Mouse (Mus musculus) mouse trophoblast stem cell (cell line): ENCODE measurements around the gene Clic4.

Experiments used
- in situ Hi-C, 2 experiments: fragments of 300-500 bp; cut with MseI, MboI; formaldehyde crosslinking; loops; 2 replicates in 1 of 2; 3 replicates in 1 of 2; pipeline ENCODE4 v1.15.1; 2025

The Clic4 gene

GRCm38 (mm10) chr4:135236658-135237057, 36.0 kb downstream of the Clic4 start:
- in situ Hi-C loops: no loop called here

DNA sequence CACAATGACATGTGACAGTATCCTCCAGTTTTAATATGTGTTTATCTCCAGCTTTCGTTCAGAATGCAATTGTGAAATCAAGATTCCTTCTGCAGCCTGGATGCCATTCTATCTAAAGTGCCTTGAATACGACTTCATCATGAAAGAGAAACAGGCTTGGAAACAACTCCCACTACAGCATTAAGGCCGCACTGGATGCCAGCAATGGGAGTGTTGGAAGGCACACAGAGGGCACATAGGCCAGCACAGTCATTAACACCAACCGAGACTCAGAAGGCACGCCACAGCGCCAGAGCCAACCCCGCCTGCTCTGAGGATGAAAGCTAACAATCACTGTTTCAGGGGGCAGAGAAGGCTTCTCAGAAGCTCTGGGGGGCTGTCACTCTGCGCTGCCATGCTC, 37.1 kb downstream of the Clic4 start:
- in situ Hi-C loops: no loop called here

GRCm38 (mm10) chr4:135232563-135232962, 40.1 kb downstream of the Clic4 start:
- in situ Hi-C loops: no loop called here

DNA sequence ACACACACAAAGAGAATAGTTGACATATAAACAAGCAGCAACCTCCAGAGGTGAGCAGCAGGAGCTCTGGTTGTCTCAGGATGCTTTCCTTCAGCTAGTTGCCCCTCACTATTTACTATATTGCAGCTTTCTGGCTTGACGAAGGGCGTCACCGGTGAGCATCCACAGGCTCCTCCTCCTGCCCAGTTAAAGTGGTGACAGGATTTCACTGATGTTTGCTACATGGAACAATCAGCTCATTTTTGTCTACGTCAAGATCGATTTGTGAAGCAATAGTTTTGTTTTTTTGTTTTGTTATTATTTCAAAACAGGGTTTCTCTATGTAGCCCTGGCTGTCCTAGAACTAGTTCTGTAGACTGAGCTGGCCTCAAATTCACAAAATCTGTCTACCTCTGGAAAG, 41.1 kb downstream of the Clic4 start:
- in situ Hi-C loops: no loop called here

DNA sequence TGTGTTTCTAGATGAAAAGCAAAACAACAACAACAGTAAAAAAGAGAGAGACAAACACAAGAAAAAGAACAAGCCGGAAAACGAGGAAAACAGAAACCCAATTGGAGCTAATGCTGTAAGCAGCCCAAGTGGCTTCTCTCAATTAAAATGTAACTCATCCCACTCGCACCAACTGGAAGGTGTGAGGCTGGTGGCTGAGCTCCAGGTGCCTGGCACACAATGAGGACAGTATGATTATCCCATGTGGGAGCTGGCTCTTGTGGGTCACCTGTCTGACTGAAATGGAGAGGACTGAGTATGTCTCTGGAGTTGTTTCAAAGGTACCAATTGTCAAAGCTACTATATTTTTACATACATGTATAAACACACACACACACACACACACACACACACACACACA, 41.5 kb downstream of the Clic4 start:
- in situ Hi-C loops: no loop called here

- in situ Hi-C loops: no loop called here
Measured at GRCm38 (mm10) chr4:135230661-135231060, 42.0 kb downstream of the Clic4 start.

GRCm38 (mm10) chr4:135229871-135230270, 42.7 kb downstream of the Clic4 start:
- in situ Hi-C loops: no loop called here

- in situ Hi-C loops: no loop called here
Measured at GRCm38 (mm10) chr4:135228136-135228535, 44.5 kb downstream of the Clic4 start.

DNA sequence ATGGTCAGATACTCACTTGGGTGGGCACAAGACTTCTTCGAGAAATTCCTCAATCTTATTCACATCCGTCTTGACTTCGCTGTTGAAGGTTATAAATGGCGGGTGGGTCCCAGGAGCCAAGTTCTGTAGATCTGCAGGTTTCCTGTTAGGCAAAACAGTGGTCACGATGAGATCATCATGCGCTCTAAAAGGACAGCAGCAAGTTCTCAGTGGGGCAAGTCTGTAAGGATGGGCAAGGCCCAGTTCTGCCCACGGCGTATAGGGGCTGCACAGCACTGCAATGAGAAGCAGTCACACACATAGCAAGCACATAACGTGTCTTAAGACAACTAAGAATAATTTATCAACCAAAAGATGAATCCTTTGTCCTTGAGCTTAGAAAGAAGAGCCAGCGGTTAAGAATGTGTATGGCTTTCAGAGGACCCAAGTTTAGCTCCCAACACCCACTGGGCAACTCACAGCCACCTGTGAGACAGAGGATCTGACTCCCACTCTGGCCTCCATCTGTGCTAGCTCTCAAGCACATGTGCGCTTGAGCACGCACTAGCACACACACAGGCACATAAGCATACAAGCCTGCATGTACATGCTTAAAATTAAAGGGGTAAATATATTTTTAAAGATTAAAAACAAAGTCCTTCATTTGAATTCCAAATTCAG, 46.5 kb downstream of the Clic4 start:
- in situ Hi-C loops: no loop called here

DNA sequence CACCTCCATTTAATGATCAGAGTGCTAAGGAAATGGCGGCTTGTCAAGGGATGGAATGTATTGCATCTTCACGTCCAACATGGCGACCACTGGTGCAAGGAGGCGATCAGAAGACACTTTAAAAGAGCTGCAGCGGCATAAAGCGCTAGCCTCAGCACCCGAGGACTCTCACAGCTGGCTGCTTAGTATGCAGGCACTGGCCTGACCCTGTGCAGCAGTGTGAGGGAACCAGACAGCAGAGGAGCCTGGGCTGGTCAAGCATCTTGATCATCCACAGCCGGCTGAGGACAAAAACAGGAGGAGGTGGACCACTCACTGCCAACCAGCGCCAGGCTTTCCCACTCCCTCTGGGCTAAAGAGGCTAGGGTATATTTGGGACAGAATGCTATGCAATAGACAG, 48.8 kb downstream of the Clic4 start:
- in situ Hi-C loops: no loop called here

DNA sequence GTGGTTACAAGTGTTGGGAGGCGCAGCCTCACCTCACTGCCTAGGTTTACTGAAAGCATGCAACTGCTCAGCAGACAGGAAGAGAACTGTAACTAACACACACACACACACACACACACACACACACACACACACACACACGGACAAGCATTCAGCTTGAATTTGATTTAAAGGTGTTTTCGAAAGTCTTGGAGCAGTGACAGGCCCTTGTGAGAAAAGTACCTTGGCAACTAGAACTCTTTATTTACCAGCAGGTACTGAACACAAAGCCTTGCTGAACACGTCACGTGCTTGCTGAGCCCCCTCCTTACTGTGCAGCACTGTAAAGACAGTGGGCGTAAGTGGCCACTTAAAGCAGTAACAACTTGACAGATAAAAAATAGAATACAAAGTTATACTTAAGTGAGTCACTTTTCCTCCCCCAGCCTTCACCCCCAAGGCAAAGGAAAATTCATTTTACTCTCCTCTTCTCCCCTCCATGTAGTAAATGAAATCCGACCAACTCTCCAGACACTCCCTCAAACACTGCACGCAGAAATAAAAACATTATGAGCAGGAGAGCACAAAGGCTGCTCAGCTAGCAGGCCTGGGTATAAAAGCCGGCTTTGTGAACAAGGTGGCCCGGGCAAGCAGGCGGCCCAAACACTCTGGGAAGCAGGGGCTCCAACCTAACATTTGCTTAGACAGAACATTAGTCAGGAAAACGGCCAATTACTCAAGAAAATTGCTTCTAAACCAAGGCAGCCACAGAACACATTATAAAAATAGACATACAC, 50.8 kb downstream of the Clic4 start:
- in situ Hi-C loops: no loop called here

DNA sequence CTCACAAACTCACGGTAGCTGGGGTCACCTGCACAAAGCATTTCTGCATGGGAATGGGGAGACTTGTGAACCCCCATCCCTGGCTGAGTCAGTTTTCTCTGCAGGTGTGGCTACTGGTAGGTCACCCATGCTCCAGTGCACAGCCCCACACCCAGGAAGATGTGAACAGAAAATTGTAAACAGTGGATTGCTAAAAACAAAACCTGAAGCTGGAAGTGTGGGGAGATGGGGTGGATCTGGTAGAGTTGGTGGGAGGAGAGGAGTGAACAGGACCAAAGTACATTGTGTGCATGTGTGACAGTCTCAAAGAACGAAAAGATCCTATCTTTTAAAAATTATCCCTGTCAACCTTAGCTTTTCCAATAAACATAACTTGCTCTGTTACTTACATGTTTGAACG, 52.0 kb downstream of the Clic4 start:
- in situ Hi-C loops: no loop called here

- in situ Hi-C loops: no loop called here
Measured at GRCm38 (mm10) chr4:135219652-135220051, 53.0 kb downstream of the Clic4 start.

GRCm38 (mm10) chr4:135209846-135210245, 62.8 kb downstream of the Clic4 start:
- in situ Hi-C loops: no loop called here

GRCm38 (mm10) chr4:135205711-135206600, 66.7 kb downstream of the Clic4 start:
- in situ Hi-C loops: no loop called here

DNA sequence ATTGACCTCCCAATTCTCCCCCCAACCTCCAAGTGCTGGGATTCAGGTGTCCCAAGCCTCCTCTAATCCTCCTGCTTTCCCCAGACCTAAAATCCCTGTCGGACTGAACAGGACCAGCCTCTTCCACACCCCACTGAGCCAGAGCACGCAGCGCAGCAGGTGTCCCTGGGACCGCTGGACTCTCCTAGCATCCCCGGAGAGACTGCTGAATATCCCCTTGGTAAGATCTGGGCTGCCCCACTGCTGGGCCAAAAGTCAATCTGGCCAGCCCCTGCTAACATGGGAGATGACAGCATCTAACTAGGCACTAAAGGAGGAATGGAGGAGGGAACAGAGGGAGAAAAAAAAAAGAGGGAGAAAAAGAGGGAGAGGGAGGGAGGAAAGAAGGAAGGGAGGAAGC, 67.4 kb downstream of the Clic4 start:
- in situ Hi-C loops: no loop called here

DNA sequence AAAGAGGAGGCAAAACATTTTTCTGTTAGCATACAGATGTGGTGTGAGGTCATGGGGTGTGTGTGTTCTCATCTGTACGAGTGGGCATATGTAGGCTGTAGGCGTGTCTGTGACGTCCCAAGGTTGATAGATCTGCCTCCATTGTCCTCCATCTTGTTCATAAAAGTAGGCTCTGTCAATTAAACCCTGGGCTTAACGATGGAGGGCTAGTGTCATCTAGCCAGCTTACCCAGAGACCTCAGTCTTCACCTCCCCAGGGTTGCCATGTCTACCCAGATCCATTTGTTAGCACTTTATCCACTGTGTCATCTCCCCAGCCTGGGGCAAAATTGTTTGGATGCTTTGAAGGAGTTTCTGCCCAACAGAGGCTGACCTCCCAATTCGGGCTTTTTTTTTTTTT, 67.9 kb downstream of the Clic4 start:
- in situ Hi-C loops: no loop called here

DNA sequence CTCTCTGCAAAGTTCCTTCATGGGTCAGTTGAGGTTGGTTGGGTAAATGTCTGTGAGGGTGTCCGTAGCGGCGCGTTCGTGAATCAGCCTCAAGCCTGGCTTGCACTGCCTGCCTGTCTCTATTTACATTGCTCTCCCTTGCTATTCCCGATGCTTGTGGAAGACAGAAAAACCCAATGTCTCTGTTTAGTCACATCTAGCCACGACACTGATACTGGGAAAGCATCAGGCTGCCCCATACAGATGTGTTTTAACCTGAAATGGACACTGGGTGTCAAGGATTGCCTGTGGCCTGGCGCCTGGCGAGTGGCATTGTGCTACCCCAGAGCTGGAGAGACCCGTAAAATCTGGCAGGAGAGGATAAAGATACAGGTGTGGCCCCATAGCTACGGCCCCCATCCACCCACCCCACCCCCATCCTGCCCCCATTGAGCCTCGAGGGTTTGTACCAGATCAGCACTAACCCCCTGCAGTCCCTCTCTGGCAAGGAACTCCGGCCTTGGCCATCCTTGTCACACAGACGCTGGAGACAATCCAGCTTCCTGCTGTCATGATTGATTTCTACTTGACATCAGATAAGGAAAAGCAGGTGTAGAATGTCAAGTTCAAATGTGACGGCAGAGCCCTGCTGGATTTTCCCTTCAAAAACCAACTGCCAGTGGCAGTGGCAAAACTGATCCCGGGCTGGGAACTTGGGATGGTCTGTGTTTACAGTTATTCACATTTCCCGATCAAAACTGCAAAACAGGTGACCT, 68.6 kb downstream of the Clic4 start:
- in situ Hi-C loops: no loop called here

- in situ Hi-C loops: no loop called here
Measured at GRCm38 (mm10) chr4:135203279-135203678, 69.3 kb downstream of the Clic4 start.

DNA sequence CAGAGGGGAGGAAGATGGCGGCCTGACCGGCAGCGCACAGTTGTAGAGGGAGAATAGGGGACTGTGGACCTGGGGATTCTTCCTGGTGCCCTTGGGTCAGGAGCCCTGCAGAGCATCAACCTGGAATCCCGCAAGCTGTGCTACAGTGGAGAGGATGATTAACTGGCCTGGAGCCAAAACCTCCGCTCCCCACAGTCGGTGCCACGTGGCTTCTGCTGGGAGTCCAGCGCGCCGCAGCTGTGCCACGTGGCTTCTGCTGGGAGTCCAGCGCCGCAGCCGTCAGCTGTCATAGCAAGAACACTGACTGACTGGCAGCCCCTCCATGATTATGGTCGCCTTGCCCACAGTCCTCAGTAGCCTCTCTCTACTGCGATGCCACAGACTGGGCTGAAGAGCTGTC, 70.8 kb downstream of the Clic4 start:
- in situ Hi-C loops: no loop called here

DNA sequence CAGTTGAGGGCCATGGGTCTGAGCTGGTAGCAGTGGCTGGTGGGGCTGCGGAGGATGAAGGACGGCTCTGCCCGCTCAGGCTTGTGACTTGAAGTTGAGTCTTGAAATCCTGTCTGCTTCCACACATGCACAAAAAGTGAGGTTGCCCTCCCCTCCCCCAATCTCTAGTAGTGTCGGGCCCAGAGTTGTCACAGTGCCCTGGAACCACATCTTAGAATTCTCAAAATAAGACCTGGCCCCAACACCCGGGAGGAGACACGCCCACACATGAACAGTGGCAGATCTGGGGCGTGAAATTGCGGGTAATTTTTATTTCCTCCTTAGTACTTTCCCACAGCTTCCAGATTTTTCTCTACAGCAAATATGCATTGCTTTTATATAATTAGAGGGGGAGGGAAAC, 74.8 kb downstream of the Clic4 start:
- in situ Hi-C loops: no loop called here

DNA sequence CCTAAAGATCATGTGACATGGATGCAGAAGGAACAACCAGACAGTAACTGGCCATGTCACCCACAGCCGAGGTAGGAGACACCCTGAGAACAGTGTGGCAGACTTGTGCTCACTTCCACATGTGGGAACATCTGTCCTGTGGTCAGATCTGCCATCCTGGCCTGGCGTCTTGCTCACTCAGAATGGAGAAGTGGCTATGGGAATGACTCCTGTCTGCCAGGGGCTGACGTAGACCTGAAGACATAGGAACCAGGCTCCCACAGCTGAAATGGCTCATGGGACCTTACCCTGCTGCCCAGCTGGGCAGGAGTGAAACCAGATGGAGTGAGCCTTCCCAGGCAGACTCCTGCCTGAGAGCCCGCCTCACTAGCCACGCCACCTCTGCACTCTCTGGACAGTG, 79.8 kb downstream of the Clic4 start:
- in situ Hi-C loops: no loop called here
